Mouse (Mus musculus): Measurements from ENCODE around the gene Fcho2. TPM values are rescaled to one million over a fixed set of nuclear protein-coding genes. Genes with fewer than 3 reads are reported as not detected.
A peak's percentile ranks its signal among the peaks of the same experiment; 100 is the strongest.
"Not testable (repeated sequence)": the region's sequence is repeated elsewhere in the genome, so short reads cannot be mapped to it uniquely, and the experiment has no call there.

Gene Fcho2
- total and polyA plus RNA-seq, 3 experiments, result 3.0 to 9.0 (median 5.6) TPM

DNA sequence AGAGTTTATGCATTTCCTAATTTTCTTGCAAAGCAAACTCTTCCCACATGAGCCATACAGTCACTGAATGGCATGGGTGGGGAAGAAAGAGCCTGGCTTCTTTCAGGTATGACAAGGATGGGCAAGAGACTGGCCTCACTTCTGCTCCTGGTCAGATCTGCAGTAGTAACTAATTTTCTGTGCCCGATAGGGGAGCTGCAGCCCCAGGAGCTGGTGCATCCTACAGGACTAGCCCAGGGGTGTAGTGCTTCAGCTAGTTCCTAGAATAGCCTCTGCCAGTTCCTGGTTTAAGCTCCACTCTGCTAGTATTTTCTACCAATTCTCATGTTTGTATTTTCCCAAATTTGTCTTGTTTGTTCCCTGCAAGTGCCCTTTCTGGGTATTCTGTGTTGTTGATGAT, 18.9 kb upstream of the Fcho2 start:
- no peaks in the 10 kb centered on the region for H3K9me3 ChIP-seq (replicated peaks; ENCODE audit: low read length)
- no peak overlapping the region for H3K4me3 ChIP-seq (replicated peaks in 1 of 3; ENCODE audit: low read depth in 2 of 3, low read length in 2 of 3, poor library complexity in 1 of 3)
- no peaks in the 10 kb centered on the region for H3K79me2 ChIP-seq (replicated peaks; ENCODE audit: control insufficient read depth, extremely low read depth, insufficient read depth, poor library complexity, severe bottlenecking)
- in situ Hi-C loops (cut with MboI; ENCODE audit: low pct_ligation_motif_present, low pct_unique_long_range_greater_than_20kb, low sequenced_read_pairs) (no loop called here), dilution Hi-C loops (cut with MboI; ENCODE audit: extremely low pct_ligation_motif_present, extremely low pct_unique_long_range_greater_than_20kb, low sequenced_read_pairs) (no loop called here)
- H3K27ac ChIP-seq (ENCODE audit: insufficient read depth, low read depth), result no peak overlapping the region
- H3K36me3 ChIP-seq (replicated peaks in 1 of 2; ENCODE audit: control insufficient read depth in 1 of 2, insufficient read depth in 1 of 2, low read length in 1 of 2), result peaks cover 0 to 14% of the 10 kb centered on the region in 2 experiments
- TF ChIP-seq ELF1 (IDR thresholded peaks at IDR 0.05; ENCODE audit: low read depth, low read length), result no peak
- TF ChIP-seq ZNF384 (IDR thresholded peaks at IDR 0.05; ENCODE audit: low read depth, low read length), result no peak
- no peak for TF ChIP-seq POLR2A (IDR thresholded peaks at IDR 0.05; ENCODE audit: low read depth, low read length)
- no peak for TF ChIP-seq ZKSCAN1 (IDR thresholded peaks at IDR 0.05; ENCODE audit: borderline replicate concordance, low read depth, low read length)
- TF ChIP-seq CHD2 (IDR thresholded peaks at IDR 0.05; ENCODE audit: low read length), result no peak
- no peak for TF ChIP-seq MYC (IDR thresholded peaks at IDR 0.05; ENCODE audit: low read depth, low read length)
- H3K9ac ChIP-seq (ENCODE audit: insufficient read depth, low read depth), result no peak overlapping the region
- H3K27me3 ChIP-seq (replicated peaks), result no peaks in the 10 kb centered on the region
- no peak for DNase-seq (ENCODE audit: extremely low read depth)
- H3K4me2 ChIP-seq (ENCODE audit: insufficient read depth, low read depth, poor library complexity, severe bottlenecking), result no peak overlapping the region
- H3K4me1 ChIP-seq (ENCODE audit: control insufficient read depth in 1 of 2, insufficient read depth in 2 of 2), result peaks cover 6 to 36% of the 10 kb centered on the region in 2 experiments; a peak in 3 of 4 replicates

DNA sequence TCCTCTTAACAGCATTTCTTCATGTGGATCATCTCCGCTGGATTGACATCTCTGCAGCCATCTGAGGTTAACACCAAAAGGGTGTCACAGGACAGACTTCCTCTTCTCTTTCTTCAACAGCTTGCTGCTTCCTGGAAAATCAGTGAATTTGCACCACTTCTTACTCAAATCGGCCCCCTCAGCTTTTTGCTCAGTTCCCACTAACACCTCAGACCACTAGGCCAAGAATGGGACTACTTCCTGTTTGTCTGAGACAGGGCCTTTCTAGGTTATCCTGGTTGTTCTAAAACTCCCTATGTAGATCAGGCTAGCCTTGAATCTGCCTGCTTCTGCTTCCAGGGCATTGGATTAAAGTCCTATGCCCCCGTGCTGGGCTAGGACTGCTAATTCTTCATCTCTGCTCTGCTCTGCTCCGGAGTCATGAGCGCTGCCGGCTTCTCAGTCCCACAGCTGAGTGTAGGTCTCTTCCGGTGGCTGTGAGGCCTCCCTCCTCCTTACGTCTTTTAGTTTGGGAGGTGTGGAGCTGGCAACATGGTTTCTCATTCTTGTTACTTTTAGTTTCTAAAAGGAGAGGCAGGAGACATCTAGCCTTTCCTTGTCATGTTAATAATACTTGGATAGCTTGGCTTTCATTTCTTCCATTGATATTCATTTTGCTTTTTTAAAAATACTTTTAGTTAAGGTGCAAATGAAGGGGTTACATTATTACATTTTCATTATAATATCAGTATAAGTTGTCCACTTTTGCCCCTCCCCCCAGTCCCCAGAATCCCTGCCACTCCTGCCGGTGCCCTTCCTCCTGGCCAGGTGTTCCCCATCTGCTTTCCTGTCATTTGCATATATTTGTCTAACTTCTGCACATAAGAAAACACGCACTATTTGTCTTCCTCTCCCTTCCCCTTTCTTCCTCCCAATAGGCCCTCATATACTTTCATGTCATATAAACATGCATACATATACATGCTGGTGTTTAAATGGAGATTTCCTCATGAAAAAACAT, 17.5 kb upstream of the Fcho2 start:
- peak overlapping the region; percentile 20 for H3K27ac ChIP-seq (ENCODE audit: insufficient read depth, low read depth)
- peaks cover 0 to 8% of the 10 kb centered on the region in 2 experiments for H3K36me3 ChIP-seq (replicated peaks in 1 of 2; ENCODE audit: control insufficient read depth in 1 of 2, insufficient read depth in 1 of 2, low read length in 1 of 2)
- TF ChIP-seq HCFC1 (IDR thresholded peaks at IDR 0.05; ENCODE audit: low read depth, low read length) (no peak), POLR2A (IDR thresholded peaks at IDR 0.05; ENCODE audit: low read depth, low read length) (no peak), CHD1 (IDR thresholded peaks at IDR 0.05; ENCODE audit: low read depth, low read length) (no peak), JUN (IDR thresholded peaks at IDR 0.05; ENCODE audit: insufficient read depth, low read depth, low read length) (no peak), PAX5 (IDR thresholded peaks at IDR 0.05; ENCODE audit: low read length) (no peak), MXI1 (IDR thresholded peaks at IDR 0.05; ENCODE audit: low read depth, low read length) (no peak), ETS1 (conservative IDR thresholded peaks at IDR 0.05; ENCODE audit: low read depth, low read length) (no peak), KAT2A (IDR thresholded peaks at IDR 0.05; ENCODE audit: insufficient replicate concordance, low read length) (no peak), TCF12 (IDR thresholded peaks at IDR 0.05; ENCODE audit: low read depth, low read length) (no peak), CTCF (conservative IDR thresholded peaks at IDR 0.05 in 1 of 2, IDR thresholded peaks at IDR 0.05 in 1 of 2; ENCODE audit: low read depth in 2 of 2, low read length in 2 of 2) (no peak), RCOR1 (conservative IDR thresholded peaks at IDR 0.05; ENCODE audit: low read depth, low read length) (no peak), GABPA (IDR thresholded peaks at IDR 0.05; ENCODE audit: insufficient replicate concordance, low read depth, low read length) (no peak), MAZ (IDR thresholded peaks at IDR 0.05; ENCODE audit: low read depth, low read length) (no peak), RAD21 (IDR thresholded peaks at IDR 0.05; ENCODE audit: low read depth, low read length) (no peak), JUND (conservative IDR thresholded peaks at IDR 0.05; ENCODE audit: low read depth, low read length) (no peak), USF1 (IDR thresholded peaks at IDR 0.05; ENCODE audit: low read depth, low read length) (no peak), USF2 (conservative IDR thresholded peaks at IDR 0.05; ENCODE audit: low read depth, low read length) (no peak), SIN3A (IDR thresholded peaks at IDR 0.05; ENCODE audit: low read length) (no peak), NRF1 (IDR thresholded peaks at IDR 0.05; ENCODE audit: low read depth, low read length) (no peak), BHLHE40 (IDR thresholded peaks at IDR 0.05; ENCODE audit: low read depth, low read length) (no peak)
- H3K27me3 ChIP-seq (replicated peaks), result no peaks in the 10 kb centered on the region
- dilution Hi-C loops (cut with MboI; ENCODE audit: extremely low pct_ligation_motif_present, extremely low pct_unique_long_range_greater_than_20kb, low sequenced_read_pairs), result no loop called here
- peak; percentile 88 for DNase-seq (ENCODE audit: extremely low read depth)
- H3K4me3 ChIP-seq (replicated peaks in 1 of 3; ENCODE audit: low read depth in 2 of 3, low read length in 2 of 3, poor library complexity in 1 of 3), result no peak overlapping the region
- no peaks in the 10 kb centered on the region for H3K9me3 ChIP-seq (replicated peaks; ENCODE audit: low read length)
- in situ Hi-C loops (cut with MboI; ENCODE audit: low pct_ligation_motif_present, low pct_unique_long_range_greater_than_20kb, low sequenced_read_pairs), result no loop called here
- H3K9ac ChIP-seq (ENCODE audit: insufficient read depth, low read depth), result no peak overlapping the region
- H3K79me2 ChIP-seq (replicated peaks; ENCODE audit: control insufficient read depth, extremely low read depth, insufficient read depth, poor library complexity, severe bottlenecking), result no peaks in the 10 kb centered on the region
- H3K4me1 ChIP-seq (ENCODE audit: control insufficient read depth in 1 of 2, insufficient read depth in 2 of 2), result peaks cover 6 to 36% of the 10 kb centered on the region in 2 experiments; a peak in 3 of 4 replicates
- 0 out of 2 replicates have a peak overlapping the region, but pooled peaks have one; percentile 2 for H3K4me2 ChIP-seq (ENCODE audit: insufficient read depth, low read depth, poor library complexity, severe bottlenecking)

DNA sequence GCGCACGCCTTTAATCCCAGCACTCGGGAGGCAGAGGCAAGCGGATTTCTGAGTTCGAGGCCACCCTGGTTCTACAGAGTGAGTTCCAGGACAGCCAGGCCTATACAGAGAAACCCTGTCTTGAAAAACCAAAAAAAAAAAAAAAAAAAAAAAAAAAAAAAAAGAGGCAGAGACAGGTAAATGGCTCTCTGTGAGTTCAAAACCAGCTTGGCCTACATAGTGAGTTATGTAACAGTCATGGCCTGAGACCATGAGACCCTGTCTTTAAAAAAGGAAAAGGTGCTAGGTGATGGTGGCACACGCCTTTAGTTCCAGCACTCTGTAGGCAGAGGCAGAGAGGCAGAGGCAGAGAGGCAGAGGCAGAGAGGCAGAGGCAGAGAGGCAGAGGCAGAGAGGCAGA, 13.8 kb upstream of the Fcho2 start:
- H3K27me3 ChIP-seq (replicated peaks); in situ Hi-C loops (cut with MboI; ENCODE audit: low pct_ligation_motif_present, low pct_unique_long_range_greater_than_20kb, low sequenced_read_pairs); H3K36me3 ChIP-seq (replicated peaks in 1 of 2; ENCODE audit: control insufficient read depth in 1 of 2, insufficient read depth in 1 of 2, low read length in 1 of 2); dilution Hi-C loops (cut with MboI; ENCODE audit: extremely low pct_ligation_motif_present, extremely low pct_unique_long_range_greater_than_20kb, low sequenced_read_pairs); H3K4me2 ChIP-seq (ENCODE audit: insufficient read depth, low read depth, poor library complexity, severe bottlenecking); H3K9ac ChIP-seq (ENCODE audit: insufficient read depth, low read depth); H3K4me3 ChIP-seq (replicated peaks in 1 of 3; ENCODE audit: low read depth in 2 of 3, low read length in 2 of 3, poor library complexity in 1 of 3); H3K79me2 ChIP-seq (replicated peaks; ENCODE audit: control insufficient read depth, extremely low read depth, insufficient read depth, poor library complexity, severe bottlenecking); DNase-seq (ENCODE audit: extremely low read depth); H3K27ac ChIP-seq (ENCODE audit: insufficient read depth, low read depth); H3K9me3 ChIP-seq (replicated peaks; ENCODE audit: low read length): not testable (repeated sequence)
- H3K4me1 ChIP-seq (ENCODE audit: control insufficient read depth in 1 of 2, insufficient read depth in 2 of 2), result peaks cover 6 to 28% of the 10 kb centered on the region in 2 experiments; a peak in 3 of 4 replicates

All from CH12.LX (cell line).